Mouse (Mus musculus): ENCODE results near the gene Gm38431. TPM values are rescaled to one million over a fixed set of nuclear protein-coding genes. Genes with fewer than 3 reads are reported as not detected.

Gm38431 gene
- 13.0 TPM for total RNA-seq (2023)

GRCm38 (mm10) chr9:21091707-21092320 lies at the start of gene Gm38431, which contains the start of gene Raver1:
Gene Gm38431 (minus strand): TSS chr9:21091997.
Gene Raver1 (minus strand): TSS chr9:21092008.

GRCm38 (mm10) chr9:21131059-21131956 lies 39.5 kb upstream of the Gm38431 start, which contains the start of gene Tyk2:
Gene Tyk2 (minus strand): TSS chr9:21131243.

DNA sequence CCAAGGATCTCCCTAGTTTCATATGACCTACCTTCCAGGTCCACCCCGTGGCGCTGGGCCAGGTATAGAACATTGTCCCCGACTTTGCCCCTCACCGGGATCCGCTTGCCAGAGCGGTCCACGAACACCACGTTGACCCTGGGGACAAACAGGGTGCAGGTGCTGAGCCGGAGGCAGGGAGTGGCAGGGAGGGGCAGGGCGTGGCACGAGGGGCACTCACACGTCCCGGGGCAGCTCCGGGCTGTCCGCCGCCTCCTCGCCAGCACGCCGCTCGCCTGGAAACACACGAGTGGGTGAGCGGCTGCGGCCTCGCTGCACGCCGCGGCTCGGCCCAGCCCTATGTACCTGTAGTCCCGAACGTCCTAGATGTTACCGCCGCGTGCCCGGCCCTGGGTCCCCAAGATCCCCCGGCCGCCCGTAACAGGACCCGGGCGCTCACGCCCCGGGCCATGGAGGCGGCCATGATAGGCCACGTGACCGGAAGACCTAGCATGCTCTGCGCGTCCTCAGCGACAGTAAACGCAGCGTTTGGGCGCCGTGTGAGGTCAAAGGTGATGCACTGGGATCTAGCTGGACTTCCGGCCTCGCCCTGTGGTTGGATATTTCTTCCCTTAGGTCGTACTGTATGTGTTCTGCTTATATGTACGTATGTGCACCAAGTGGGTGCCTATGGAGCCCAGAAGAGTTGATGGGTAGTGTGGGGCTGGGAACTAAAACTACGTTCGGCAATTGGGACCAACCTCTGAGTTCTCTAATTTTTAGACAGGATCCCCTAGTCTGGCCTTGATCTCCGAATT lies 18.6 kb downstream of the Gm38431 start, which contains the start of the genes Gm49373 and Fdx1l:
Gene Gm49373, minus strand, starts transcription at position 53 of the 797 bp plus-strand sequence.
Gene Fdx1l, minus strand, starts transcription at position 571 of the 797 bp plus-strand sequence.

GRCm38 (mm10) chr9:21067006-21067684 lies 24.7 kb downstream of the Gm38431 start, which contains the start of gene Zglp1:
Gene Zglp1 (minus strand): TSS chr9:21067093.

GRCm38 (mm10) chr9:21031896-21032351 lies 59.9 kb downstream of the Gm38431 start, which contains the start of gene Icam5:
Gene Icam5 (plus strand): TSS chr9:21032073.

GRCm38 (mm10) chr9:21029291-21030054 lies 62.3 kb downstream of the Gm38431 start, which contains the start of gene Icam4:
Gene Icam4 (plus strand): TSS chr9:21029373.

Other genes starting within 250 kb of the Gm38431 start
- gene A230050P20Rik, start 223.4 kb downstream of the Gm38431 start, total RNA-seq (2023) = 42.0 TPM
- 1.7 TPM for gene Angptl6, start 212.3 kb downstream of the Gm38431 start, total RNA-seq (2023)
- 83.2 TPM for gene Ppan, start 203.8 kb downstream of the Gm38431 start, total RNA-seq (2023)
- 180 TPM for gene Eif3g, start 193.4 kb downstream of the Gm38431 start, total RNA-seq (2023)
- 82.7 TPM for gene Dnmt1, start 132.1 kb downstream of the Gm38431 start, total RNA-seq (2023)
- 2.1 TPM for gene S1pr2, start 115.2 kb downstream of the Gm38431 start, total RNA-seq (2023)
- 41.2 TPM for gene Mrpl4, start 89.3 kb downstream of the Gm38431 start, total RNA-seq (2023)
- 18.7 TPM for gene Icam1, start 76.0 kb downstream of the Gm38431 start, total RNA-seq (2023)
- 0.97 TPM for gene Icam4, start 62.6 kb downstream of the Gm38431 start, total RNA-seq (2023)
- gene Icam5, start 59.9 kb downstream of the Gm38431 start, total RNA-seq (2023) = 0.23 TPM
- not detected for gene Zglp1, start 24.9 kb downstream of the Gm38431 start, total RNA-seq (2023)
- gene Gm49373, start 18.9 kb downstream of the Gm38431 start, total RNA-seq (2023) = 1.5 TPM
- 26.2 TPM for gene Fdx1l, start 18.4 kb downstream of the Gm38431 start, total RNA-seq (2023)
- 116 TPM for gene Raver1, start within 50 bp of the Gm38431 start, total RNA-seq (2023)
- 50.5 TPM for gene Tyk2, start 39.2 kb upstream of the Gm38431 start, total RNA-seq (2023)
- 138 TPM for gene Cdc37, start 58.0 kb upstream of the Gm38431 start, total RNA-seq (2023)
- 1.6 TPM for gene Pde4a, start 73.7 kb upstream of the Gm38431 start, total RNA-seq (2023)
- gene Keap1, start 147.4 kb upstream of the Gm38431 start, total RNA-seq (2023) = 24.0 TPM
- gene S1pr5, start 156.4 kb upstream of the Gm38431 start, total RNA-seq (2023) = 0.29 TPM
- gene Atg4d, start 173.3 kb upstream of the Gm38431 start, total RNA-seq (2023) = 52.4 TPM
- gene Kri1, start 196.0 kb upstream of the Gm38431 start, total RNA-seq (2023) = 136 TPM
- gene Cdkn2d, start 199.4 kb upstream of the Gm38431 start, total RNA-seq (2023) = 40.4 TPM
- 5.3 TPM for gene Ap1m2, start 220.3 kb upstream of the Gm38431 start, total RNA-seq (2023)
- 330 TPM for gene Slc44a2, start 228.7 kb upstream of the Gm38431 start, total RNA-seq (2023)

All from CD4-positive naive resting alpha-beta T cell, adult 76 days (primary cell).